Mouse (Mus musculus): ENCODE results near the gene Cenpe.
"Not testable (repeated sequence)": the region's sequence is repeated elsewhere in the genome, so short reads cannot be mapped to it uniquely, and the experiment has no call there.

Cenpe gene

GRCm38 (mm10) chr3:135211805-135212657, at the start of gene Cenpe:
Cenpe (plus strand) TSS chr3:135212537.
- peak; percentile 85 to 87 for DNase-seq (ENCODE audit: low read depth in 2 of 2, low spot score in 2 of 2)

GRCm38 (mm10) chr3:135171898-135172446, 40.4 kb upstream of the Cenpe start:
- DNase-seq (ENCODE audit: low read depth in 2 of 2, low spot score in 2 of 2): no peak

- no peak for DNase-seq (ENCODE audit: low read depth in 2 of 2, low spot score in 2 of 2)
Measured at GRCm38 (mm10) chr3:135191861-135192260, 20.5 kb upstream of the Cenpe start.

GRCm38 (mm10) chr3:135198051-135198450, 14.3 kb upstream of the Cenpe start:
- not testable (repeated sequence) for DNase-seq (ENCODE audit: low read depth in 2 of 2, low spot score in 2 of 2)

- no peak for DNase-seq (ENCODE audit: low read depth in 2 of 2, low spot score in 2 of 2)
Measured at GRCm38 (mm10) chr3:135200409-135201303, 11.7 kb upstream of the Cenpe start.

GRCm38 (mm10) chr3:135206621-135207020, 5.7 kb upstream of the Cenpe start:
- DNase-seq (ENCODE audit: low read depth in 2 of 2, low spot score in 2 of 2): no peak

- DNase-seq (ENCODE audit: low read depth in 2 of 2, low spot score in 2 of 2): no peak
Measured at GRCm38 (mm10) chr3:135212658-135213350, 467 bp downstream of the Cenpe start.

- no peak for DNase-seq (ENCODE audit: low read depth in 2 of 2, low spot score in 2 of 2)
Measured at GRCm38 (mm10) chr3:135232058-135232457, 19.7 kb downstream of the Cenpe start.

- DNase-seq (ENCODE audit: low read depth in 2 of 2, low spot score in 2 of 2): no peak
Measured at GRCm38 (mm10) chr3:135232462-135232861, 20.1 kb downstream of the Cenpe start.

- DNase-seq (ENCODE audit: low read depth in 2 of 2, low spot score in 2 of 2): no peak
Measured at GRCm38 (mm10) chr3:135245733-135246132, 33.4 kb downstream of the Cenpe start.

- DNase-seq (ENCODE audit: low read depth in 2 of 2, low spot score in 2 of 2): no peak
Measured at GRCm38 (mm10) chr3:135246828-135247227, 34.5 kb downstream of the Cenpe start.

GRCm38 (mm10) chr3:135249104-135249503, 36.8 kb downstream of the Cenpe start:
- DNase-seq (ENCODE audit: low read depth in 2 of 2, low spot score in 2 of 2): no peak

- DNase-seq (ENCODE audit: low read depth in 2 of 2, low spot score in 2 of 2): no peak
Measured at GRCm38 (mm10) chr3:135251825-135252224, 39.5 kb downstream of the Cenpe start.

GRCm38 (mm10) chr3:135254784-135255183, 42.4 kb downstream of the Cenpe start:
- no peak for DNase-seq (ENCODE audit: low read depth in 2 of 2, low spot score in 2 of 2)

- no peak for DNase-seq (ENCODE audit: low read depth in 2 of 2, low spot score in 2 of 2)
Measured at GRCm38 (mm10) chr3:135258919-135259318, 46.6 kb downstream of the Cenpe start.

- no peak for DNase-seq (ENCODE audit: low read depth in 2 of 2, low spot score in 2 of 2)
Measured at GRCm38 (mm10) chr3:135260233-135260632, 47.9 kb downstream of the Cenpe start.

GRCm38 (mm10) chr3:135268616-135269015, 56.3 kb downstream of the Cenpe start:
- DNase-seq (ENCODE audit: low read depth in 2 of 2, low spot score in 2 of 2): no peak

GRCm38 (mm10) chr3:135269391-135269990, 57.2 kb downstream of the Cenpe start:
- DNase-seq (ENCODE audit: low read depth in 2 of 2, low spot score in 2 of 2): no peak

- no peak for DNase-seq (ENCODE audit: low read depth in 2 of 2, low spot score in 2 of 2)
Measured at GRCm38 (mm10) chr3:135272627-135273026, 60.3 kb downstream of the Cenpe start.

GRCm38 (mm10) chr3:135273047-135273446, 60.7 kb downstream of the Cenpe start:
- DNase-seq (ENCODE audit: low read depth in 2 of 2, low spot score in 2 of 2): no peak

- no peak for DNase-seq (ENCODE audit: low read depth in 2 of 2, low spot score in 2 of 2)
Measured at GRCm38 (mm10) chr3:135280160-135280559, 67.8 kb downstream of the Cenpe start.
